Mouse (Mus musculus): Measurements from ENCODE around the gene Adipor1. TPM values are rescaled to one million over a fixed set of nuclear protein-coding genes. Genes with fewer than 3 reads are reported as not detected.

Gene Adipor1
- polyA plus RNA-seq, 1 experiment from 2014 or later = 94.4 TPM

GRCm38 (mm10) chr1:134458139-134458727 lies 43.1 kb downstream of the Adipor1 start:
- TF ChIP-seq CTCF (IDR thresholded peaks at IDR 0.05; ENCODE audit: low read depth) = no peak
- H3K4me2 ChIP-seq (ENCODE audit: low read length) = no peak overlapping the region
- ATAC-seq (replicated peaks; ENCODE audit: low FRiP score, low read depth) = no peak
- WGBS = 87% methylated on average over 7 of the region's 7 CpGs
- H3K27ac ChIP-seq = no peak overlapping the region
- no peak overlapping the region for H3K4me3 ChIP-seq (replicated peaks; ENCODE audit: low read depth, low read length)
- DNase-seq (ENCODE audit: low spot score) = no peak
- no peaks in the 10 kb centered on the region for H3K27me3 ChIP-seq (ENCODE audit: insufficient read depth, low read length)
- H3K9ac ChIP-seq (ENCODE audit: low read depth, low read length) = no peak overlapping the region
- peaks cover 11% of the 10 kb centered on the region; the same call in 1 of the 2 replicates for H3K4me1 ChIP-seq (replicated peaks; ENCODE audit: insufficient read depth, low read length)
- H3K9me3 ChIP-seq (replicated peaks; ENCODE audit: low read length) = no peaks in the 10 kb centered on the region
- no peaks in the 10 kb centered on the region for H3K36me3 ChIP-seq (ENCODE audit: insufficient read depth, low read length)

DNA sequence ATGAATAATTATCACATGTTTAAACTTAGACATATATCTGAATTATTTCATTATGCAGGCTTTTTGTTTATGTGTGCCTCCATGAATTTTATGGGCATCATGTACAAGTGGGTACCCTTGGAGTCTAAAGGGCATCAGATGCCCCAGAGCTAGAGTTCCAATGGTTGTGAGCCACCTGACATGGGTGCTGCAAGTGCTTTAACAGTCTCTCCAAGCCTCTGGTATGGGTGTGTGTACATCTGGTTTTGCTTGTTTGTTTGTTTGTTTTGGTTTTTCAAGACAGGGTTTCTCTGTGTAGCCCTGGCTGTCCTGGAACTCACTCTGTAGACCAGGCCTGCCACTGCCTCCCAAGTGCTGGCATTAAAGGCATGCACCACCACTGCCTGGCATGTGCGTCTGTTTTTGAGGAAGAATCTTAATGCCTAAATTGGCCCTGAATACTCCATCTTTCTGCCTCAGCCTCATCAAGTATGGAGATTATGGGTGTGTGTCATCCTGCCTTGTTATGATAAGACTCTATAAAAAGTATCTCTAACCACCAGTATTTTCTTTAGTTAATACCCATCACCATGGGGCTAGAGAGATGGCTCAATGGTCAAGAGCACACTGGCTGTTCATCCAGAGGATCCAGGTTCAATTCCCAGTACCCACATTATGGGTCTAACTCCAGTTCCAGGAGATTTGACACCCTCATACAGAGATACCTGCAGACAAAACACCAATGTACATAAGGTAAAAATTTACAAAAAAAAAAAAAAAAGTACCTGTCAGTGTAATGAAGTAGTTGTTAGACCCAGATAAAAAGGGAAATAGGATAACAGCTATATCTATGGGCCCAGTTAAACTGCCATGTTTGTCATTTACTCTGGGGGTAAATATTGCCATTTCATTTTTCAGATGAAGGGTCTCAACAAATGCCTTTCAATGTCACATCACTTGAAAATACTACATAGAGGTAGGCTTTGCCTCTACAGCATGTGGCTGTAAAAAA lies 45.4 kb downstream of the Adipor1 start:
- no peak overlapping the region for H3K27ac ChIP-seq
- ATAC-seq (replicated peaks; ENCODE audit: low FRiP score, low read depth) = no peak
- peaks cover 7% of the 10 kb centered on the region; the same call in 1 of the 2 replicates for H3K4me1 ChIP-seq (replicated peaks; ENCODE audit: insufficient read depth, low read length)

More for the DNA sequence above, 45.4 kb downstream of the Adipor1 start:
- no peak for DNase-seq (ENCODE audit: low spot score)
- no peak for TF ChIP-seq CTCF (IDR thresholded peaks at IDR 0.05; ENCODE audit: low read depth)
- Histone ChIP-seq H3K36me3 (ENCODE audit: insufficient read depth, low read length) (peaks cover 12% of the 10 kb centered on the region; the same call in 1 of the 2 replicates), H3K27me3 (ENCODE audit: insufficient read depth, low read length) (no peaks in the 10 kb centered on the region), H3K9ac (ENCODE audit: low read depth, low read length) (no peak overlapping the region), H3K4me3 (replicated peaks; ENCODE audit: low read depth, low read length) (no peak overlapping the region), H3K4me2 (ENCODE audit: low read length) (no peak overlapping the region), H3K9me3 (replicated peaks; ENCODE audit: low read length) (no peaks in the 10 kb centered on the region)
- WGBS = 100% methylated on average over 1 of the region's 1 CpGs

Other genes starting within 250 kb of the Adipor1 start
- 2.1 and 2.4 TPM in 2 replicates for gene Chil1, start 233.2 kb upstream of the Adipor1 start, polyA plus RNA-seq (2015; fragmentation: Nextera tagmentation; extraction: Ambion mirVana)
- gene Mybph, start 221.9 kb upstream of the Adipor1 start, polyA plus RNA-seq (2015; fragmentation: Nextera tagmentation; extraction: Ambion mirVana) = 0.13 TPM in 1 of 2 replicates, not detected in the other
- 11.7 and 13.7 TPM in 2 replicates for gene Adora1, start 179.9 kb upstream of the Adipor1 start, polyA plus RNA-seq (2015; fragmentation: Nextera tagmentation; extraction: Ambion mirVana)
- 0.08 TPM in 1 of 2 replicates, not detected in the other for gene Myog, start 125.4 kb upstream of the Adipor1 start, polyA plus RNA-seq (2015; fragmentation: Nextera tagmentation; extraction: Ambion mirVana)
- 2.0 and 2.3 TPM in 2 replicates for gene Ppfia4, start 82.5 kb upstream of the Adipor1 start, polyA plus RNA-seq (2015; fragmentation: Nextera tagmentation; extraction: Ambion mirVana)
- 56.7 and 65.7 TPM in 2 replicates for gene Tmem183a, start 53.4 kb upstream of the Adipor1 start, polyA plus RNA-seq (2015; fragmentation: Nextera tagmentation; extraction: Ambion mirVana)
- not detected in 2 replicates for gene 4933406M09Rik, start 29.4 kb upstream of the Adipor1 start, polyA plus RNA-seq (2015; fragmentation: Nextera tagmentation; extraction: Ambion mirVana)
- 16.1 and 22.7 TPM in 2 replicates for gene Cyb5r1, start 9.8 kb upstream of the Adipor1 start, polyA plus RNA-seq (2015; fragmentation: Nextera tagmentation; extraction: Ambion mirVana)
- gene Klhl12, start 40.2 kb downstream of the Adipor1 start, polyA plus RNA-seq (2015; fragmentation: Nextera tagmentation; extraction: Ambion mirVana) = 17.8 and 21.2 TPM in 2 replicates
- gene Rabif, start 79.3 kb downstream of the Adipor1 start, polyA plus RNA-seq (2015; fragmentation: Nextera tagmentation; extraction: Ambion mirVana) = 33.8 and 38.7 TPM in 2 replicates
- gene Mgat4e, start 134.3 kb downstream of the Adipor1 start, polyA plus RNA-seq (2015; fragmentation: Nextera tagmentation; extraction: Ambion mirVana) = not detected in 2 replicates
- gene Kdm5b, start 144.8 kb downstream of the Adipor1 start, polyA plus RNA-seq (2015; fragmentation: Nextera tagmentation; extraction: Ambion mirVana) = 40.2 and 42.4 TPM in 2 replicates
- gene Syt2, start 231.3 kb downstream of the Adipor1 start, polyA plus RNA-seq (2015; fragmentation: Nextera tagmentation; extraction: Ambion mirVana) = 0.45 and 0.58 TPM in 2 replicates